Mouse (Mus musculus): ENCODE results near the gene Cdrt4.

Cdrt4 gene

DNA sequence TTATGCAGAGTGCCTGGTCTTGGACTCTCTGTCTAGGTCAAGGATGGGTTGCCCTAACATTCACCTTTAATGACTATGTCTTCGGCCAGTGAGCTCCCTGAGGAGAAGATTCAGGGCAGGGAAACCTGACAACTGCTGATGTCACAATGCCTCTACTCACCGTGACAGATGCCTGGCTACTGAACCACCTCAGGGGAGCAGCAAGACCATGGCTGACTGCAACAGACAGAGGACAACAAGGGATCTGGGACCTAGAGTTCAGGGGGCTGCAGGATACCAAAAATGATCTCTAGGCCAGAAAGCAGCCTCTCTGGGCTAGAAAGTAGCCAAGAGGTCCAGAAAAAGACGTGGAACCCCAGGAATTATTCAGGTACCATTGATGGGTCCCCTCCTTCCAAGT is at the start of gene Cdrt4:
Gene Cdrt4, plus strand, starts transcription at position 182 of the 400 bp plus-strand sequence.
- DNase-seq, result no peak

DNA sequence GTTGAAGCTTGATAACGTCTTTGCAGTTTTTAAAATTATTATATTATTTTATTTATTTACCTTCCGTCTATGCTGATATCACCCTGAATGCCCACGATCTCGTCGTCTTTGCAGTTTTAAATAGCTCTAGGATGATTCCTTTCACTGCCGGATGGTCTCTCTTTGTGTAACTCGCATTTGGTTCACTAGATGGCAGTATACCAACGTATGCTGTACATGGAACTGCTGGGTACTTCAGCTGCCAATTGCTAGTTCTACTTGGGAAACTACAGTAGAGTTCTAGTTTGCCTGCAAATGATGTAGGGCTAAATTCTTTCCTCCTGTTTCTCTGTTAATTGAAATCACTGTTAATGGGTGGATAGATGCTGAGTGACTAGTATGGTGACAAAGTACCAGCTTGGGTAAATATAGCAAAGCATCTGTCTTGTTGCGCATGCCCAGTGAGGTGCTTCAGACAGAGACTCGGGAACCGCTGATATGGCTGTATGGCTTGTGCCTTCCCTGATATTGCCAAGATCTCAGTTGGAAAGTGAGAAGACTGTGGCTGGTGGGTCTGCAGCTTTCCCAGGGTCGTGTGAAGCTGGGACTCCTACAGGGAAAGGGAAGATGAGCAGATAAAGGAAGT is 49.2 kb upstream of the Cdrt4 start:
- DNase-seq, result peak in 1 of 2 experiments; percentile 75

DNA sequence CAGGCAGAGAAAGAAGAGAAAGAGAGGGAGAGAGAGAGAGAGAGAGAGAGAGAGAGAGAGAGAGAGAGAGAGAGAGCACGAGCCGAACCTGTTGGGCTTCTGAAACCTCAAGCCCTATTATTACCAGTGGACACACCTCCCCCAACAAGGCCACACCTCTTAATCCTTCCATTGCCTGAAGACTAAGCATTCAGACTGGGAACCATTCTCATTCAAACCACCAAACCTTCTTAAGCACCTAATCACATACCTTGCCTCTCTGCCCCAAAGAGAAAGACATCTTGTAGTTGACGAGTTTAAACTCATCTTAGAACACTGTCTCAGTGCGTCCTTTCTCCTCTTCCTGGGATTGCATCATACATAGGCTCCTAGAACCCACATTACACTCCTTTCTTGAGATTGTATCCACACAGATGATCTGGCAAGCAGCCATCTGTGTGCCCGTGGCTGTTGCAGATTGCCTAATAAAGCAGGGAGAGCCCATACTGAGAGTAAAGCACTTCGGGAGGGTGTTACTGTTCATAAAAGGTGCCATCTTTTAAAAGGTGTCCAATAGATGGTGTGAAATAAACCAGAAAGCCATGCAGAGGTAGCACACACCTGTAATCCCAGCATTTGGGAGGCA is 47.0 kb upstream of the Cdrt4 start:
- no peak for DNase-seq

DNA sequence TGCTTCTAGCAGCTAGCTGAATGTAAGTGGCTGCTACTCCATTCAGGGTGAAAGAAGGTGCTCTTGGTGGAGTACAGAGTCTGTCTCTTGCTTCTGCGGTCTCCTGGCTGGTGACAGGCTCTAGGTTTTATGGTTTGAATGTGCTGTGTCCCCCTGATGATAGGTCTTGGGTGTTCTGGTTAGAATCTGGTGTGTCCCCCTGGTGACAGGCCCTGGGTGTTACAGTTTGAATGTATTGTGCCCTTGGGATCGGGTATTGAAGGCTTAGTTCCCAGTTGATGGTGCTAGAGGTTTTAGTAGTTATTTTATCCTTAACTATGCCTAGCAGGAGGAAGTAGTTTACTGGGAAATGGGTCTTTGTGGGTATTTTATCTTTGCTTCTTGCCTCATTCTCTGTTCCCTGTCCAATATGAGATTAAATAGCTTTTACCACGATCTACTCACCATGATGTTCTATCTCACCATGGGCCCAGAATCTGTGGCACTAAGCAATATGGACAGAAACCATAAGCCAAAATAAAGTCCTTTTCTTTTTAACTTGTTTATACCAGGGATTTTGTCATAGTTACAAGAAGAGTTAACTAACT is 41.2 kb upstream of the Cdrt4 start:
- no peak for DNase-seq

DNA sequence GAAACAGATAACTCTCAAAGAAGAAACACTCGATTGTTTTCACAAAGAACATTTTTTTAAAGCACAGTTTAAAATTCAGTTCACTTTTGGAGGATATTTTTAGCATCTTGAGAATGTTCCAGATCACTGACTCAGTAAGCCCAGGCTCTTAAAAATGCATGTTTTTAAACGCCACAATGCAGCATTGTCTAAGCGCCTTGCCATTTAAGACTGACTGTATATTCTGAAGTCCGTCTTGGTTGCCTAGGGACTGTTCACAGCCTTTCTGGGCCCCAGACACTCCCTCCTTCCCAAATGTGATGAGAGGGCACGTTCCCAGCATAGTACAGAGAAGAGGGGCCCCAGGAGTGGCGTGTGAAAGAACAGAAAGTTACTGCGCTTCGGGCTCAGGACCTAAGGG is 39.6 kb upstream of the Cdrt4 start:
- no peak for DNase-seq

DNA sequence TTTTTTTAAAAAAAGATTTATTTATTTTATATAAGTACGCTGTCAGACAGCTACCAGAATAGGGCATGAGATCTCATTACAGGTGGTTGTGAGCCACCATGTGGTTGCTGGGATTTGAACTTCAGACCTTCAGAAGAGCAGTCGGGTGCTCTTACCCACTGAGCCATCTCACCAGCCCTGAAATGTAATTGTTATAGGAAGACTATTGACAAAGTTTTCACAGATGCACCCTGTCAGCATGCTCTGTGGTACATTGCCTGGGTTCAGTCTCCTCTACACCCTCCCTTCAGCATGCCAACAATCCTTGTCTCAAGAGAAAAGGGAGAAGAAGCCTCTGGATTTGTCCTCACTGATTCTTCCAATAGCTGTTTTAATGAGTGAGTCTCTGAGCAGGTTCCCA is 37.9 kb upstream of the Cdrt4 start:
- DNase-seq, result no peak

DNA sequence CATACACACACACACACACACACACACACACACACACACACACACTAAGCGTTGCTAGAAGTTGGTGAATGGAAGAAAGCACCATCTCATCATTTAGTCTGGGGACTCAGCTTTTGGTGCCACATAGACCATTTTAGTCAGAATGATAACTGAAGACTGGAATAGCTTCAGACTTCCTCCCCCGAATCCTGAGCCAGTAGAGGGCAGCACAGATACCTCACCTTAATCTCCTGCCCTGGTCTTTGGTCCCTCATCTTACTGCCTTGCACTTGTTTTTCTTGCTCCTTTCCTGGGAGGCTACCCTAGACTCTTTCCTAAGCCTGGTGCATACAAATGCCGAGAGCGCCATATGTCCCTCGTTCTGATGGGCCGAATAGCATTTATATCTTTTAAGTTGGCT is 36.5 kb upstream of the Cdrt4 start:
- peak in 1 of 2 experiments; percentile 62 for DNase-seq

DNA sequence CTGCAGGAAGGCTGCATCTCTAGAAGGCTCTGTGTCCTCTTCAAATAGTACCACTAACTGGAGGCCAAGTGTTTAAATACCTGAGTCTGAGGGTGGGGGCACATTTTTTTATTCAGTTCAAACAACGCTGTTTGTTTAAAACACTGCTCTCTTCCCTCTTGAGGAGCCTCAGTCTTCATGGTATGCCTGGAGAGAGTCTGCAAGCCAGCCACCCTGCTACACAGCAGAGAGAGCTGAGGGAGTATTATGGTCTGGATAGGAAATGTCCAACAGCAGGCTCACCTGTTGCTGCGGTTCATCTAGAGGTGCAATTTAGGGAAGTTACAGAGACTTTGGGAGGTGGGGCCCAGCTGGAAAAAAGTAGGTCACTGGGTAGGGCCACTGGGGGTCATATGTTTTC is 35.5 kb upstream of the Cdrt4 start:
- DNase-seq, result no peak

DNA sequence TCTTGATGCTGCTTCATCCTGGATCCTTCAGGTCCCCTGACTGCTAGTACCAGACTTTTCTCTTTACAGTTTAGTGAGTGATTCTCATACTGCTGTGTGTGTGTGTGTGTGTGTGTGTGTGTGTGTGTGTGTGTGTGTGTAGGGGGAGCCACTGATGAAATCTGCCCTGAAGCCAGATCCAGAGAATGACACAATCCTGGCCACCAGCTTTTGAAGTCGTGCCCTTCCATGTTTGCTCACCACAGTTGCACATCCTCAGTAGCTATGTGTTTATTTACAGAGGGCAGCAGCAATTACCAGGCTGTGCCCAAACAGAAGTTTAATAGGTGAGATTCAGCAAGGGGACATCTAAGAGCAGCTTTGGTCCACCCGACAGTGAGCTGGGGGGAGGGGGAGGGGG is 34.2 kb upstream of the Cdrt4 start:
- DNase-seq, result no peak

DNA sequence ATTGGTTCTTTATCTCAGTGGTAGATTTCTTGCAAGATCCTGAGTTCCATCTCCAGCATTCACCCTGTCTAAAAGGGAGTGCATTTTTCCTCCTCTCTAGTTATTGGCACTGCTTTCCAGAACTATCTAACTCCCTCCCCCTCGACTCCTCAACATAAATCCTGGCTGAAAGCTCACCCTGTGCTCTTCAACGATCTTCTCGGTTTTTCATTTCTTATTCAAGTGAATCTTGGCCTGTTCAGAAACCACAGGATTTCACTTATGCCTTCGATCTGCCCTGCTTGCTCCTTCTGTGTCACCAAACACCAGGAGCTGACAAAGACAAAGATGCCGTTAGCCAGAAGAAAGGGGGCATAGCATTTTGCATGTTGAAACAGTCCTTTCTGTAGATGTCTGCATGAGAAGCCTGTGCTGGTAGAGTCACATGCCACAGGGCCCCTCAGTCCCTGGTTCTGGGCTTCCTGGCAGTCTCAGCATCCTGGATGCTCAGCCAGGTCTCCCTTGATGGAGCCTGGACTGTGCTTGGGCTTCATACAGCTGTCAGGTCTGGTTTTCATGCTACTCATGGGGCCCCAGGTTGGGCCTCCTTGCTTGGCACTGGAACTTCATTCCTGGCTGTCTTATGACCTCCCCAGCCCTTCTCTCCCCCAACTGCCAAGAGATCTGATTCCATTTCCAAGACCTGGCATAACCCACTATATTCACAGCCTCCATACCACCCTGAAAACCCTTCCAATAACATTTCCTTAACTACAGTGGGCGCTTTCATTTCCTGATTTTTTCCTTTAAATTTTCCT is 30.8 kb upstream of the Cdrt4 start:
- no peak for DNase-seq

DNA sequence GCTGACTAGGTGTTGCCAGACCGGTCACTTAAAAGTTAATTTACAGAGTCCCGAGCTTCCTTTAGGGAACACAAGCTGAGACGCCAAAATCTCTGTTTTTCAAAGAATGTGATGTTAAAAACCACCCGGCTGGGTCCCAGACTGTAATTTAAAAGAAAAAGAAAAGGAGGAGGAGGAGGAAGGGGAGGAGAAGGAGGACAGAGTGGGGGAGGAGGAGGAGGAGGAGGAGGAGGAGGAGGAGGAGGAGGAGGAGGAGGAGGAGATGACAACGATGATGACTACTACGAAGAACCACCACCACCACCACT is 30.3 kb upstream of the Cdrt4 start:
- DNase-seq, result no peak

DNA sequence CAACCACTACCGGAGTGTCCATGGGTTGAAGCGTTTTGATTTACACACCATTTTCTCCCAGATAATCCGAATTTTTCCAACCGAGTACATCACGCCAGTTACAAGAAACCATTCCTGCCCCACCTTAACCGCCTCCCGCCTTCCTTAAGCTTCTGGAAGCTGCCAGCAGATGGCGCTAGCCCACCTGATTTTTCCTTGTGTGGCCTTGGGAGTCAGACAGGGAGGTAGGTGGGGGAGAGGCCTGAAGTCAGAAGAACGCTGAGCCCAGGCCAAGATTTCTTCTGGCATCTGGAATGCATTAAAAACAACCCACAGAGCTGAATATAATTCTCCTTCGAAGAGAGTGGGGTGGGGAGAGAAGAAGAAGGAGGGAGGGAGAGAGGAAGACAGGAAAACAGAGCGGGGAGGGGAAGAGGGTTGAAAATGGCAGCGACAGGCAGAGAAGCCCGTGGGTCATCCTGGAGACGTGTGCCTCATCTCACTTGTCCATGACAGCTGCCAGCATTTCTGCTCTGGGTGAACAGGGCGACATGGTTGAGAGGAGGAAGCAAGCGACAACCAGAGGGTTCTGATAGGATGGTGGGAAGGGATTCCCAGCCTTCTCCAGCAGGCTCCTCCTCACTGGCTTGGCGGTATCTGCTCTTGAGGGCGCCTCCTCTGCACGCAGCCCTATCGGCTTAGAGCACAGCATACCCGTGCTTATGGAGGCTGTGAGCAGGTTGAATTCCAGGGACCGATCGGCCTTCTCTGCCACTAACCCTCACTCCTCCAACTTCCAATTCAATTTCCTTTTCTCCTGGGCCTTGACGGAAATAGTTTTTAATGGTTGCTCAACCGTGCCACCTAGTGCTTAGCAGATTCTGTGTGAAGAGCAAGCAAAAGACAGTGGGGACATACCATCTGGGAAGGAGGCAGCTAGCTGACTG is 29.7 kb upstream of the Cdrt4 start:
- peak; percentile 90 to 93 for DNase-seq

DNA sequence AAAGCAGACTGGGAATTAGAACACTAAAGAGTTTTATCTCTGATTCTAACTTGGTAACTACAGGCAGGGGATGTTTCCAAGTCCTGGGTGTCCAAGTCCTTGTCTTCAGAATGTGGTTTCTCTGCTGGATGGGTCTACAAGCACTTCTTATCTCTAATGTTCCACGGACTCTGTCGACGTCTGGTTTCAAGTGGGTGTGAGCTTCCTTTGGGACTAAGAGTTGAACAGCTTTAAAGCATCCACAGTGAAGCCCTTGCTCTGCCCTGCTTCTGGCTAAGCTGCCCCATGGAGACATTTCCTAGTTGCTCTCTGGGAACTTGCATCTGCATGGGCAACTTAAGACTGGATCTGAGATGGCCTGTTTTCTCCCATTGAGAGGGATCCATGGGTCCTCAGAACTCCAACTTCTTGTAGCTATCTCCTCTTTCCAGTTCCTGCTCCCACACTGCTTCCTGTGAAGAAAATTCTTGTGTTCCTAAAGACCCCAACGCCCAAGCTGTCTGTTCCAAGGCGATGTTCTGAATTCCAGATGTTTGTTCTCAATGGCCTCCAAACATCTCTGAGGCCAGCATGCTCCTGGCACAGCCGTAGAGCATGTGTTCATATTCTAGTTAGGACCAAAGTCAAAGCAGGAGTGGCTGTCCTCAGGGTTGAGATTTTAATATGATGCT is 26.8 kb upstream of the Cdrt4 start:
- DNase-seq, result no peak

DNA sequence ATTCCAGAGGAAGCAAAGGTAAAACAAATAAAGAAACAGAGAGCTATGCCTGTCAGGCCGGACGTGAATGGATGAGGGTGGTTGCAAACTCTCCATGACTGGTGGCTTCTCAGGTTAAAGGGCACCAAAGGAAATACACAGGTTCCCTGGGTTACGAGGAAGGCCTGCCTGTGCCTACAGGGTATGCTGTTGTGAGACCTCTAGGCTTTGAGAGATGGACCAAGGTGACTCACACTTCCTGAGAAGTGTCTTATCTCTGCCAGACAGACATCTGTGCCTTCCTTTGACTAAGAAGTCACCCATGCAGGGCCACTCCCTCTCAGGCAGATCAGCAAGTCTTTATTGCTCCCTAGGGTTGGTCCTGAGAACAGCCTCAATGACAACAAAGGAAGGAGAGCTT is 21.2 kb upstream of the Cdrt4 start:
- peak; percentile 36 to 73 for DNase-seq

DNA sequence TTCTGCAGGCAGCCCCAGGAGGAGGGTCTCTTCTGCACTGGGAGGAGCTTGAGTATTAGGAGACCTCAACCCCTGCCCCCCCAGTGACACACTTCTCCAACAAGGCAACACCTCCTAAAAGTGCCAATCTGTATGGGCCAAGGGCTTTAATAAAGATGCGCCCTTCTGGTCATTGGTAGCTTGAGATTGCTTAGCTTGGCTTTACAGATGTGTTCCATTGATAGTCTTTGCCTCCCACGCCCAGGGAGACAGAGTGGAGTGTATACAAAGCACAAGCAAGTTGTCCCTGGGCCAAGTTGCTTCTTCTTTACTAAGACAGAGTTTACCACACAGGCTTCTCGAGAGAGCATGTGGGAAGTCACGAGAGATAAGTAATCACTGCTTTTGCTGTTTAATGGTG is 20.4 kb upstream of the Cdrt4 start:
- DNase-seq, result no peak

DNA sequence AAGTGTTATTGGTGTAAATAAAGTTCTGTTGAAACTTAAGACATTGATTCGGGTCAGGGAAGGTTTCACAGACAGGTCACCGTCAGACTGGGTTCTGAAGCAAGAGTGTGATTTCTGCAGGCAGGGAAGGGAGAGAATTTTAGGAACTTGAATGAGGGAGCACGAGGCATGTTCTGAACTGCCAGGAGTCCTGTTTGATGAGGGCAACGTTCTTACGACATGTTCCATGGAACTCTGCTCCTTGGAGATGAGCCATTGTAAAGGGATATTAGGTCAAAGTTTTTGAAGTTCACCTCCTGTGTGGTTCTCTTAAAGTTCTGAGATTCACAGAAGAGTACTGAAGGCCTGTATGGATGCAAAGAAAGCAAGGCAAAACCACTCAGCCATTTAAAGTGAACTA is 19.9 kb upstream of the Cdrt4 start:
- DNase-seq, result no peak

DNA sequence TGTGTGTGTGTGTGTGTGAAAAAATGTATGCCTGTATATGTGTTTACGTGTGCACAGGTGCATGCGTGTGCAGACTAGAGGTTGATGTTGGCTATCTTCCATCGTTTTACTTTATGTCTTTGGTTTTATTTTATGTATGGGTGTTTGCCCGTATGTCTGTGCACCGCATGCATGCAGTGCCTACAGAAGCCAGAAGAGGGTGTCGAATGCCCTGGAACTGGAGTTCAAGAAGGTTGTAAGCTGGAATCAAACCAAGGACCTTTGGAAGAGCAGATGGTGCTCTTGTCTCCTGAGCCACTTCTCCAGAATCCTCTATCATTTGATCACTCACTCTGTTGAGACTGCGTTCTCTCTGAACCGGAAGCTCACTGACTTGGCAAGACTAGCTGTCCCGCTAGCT is 17.9 kb upstream of the Cdrt4 start:
- DNase-seq, result no peak

DNA sequence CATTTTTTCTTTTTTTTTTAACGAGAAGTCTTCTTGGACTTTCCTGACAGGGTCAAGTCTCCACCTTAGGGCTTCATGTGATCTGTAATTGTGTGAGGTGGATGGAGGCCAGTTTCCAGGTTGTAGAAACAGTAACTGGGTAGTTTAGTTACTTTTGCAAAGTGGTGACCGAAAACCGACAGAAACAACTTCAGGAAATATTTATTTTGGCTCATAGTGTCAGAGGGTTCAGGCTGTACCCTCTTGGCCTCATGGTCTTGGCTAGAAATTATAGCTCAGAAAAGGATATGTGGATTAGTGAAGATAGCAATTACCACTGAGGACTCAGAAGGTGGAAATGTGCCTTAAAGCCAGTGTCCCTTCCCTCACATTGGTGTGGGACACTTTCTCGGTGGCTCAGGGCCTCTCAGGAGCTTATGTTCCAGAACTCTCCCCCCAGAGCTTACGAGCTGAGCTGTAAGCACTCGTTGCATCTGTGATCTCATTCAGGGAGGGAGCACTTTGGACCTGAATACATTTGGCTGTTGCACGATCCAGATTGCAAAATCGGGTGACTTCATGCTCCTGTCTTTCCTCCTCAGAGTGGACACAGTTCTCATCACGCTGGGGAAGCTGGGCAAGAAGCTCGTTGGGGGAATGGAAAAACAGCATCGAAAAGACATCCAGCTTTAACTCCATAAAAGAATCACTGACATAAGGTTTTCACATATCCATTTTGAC is 16.0 kb upstream of the Cdrt4 start:
- no peak for DNase-seq

DNA sequence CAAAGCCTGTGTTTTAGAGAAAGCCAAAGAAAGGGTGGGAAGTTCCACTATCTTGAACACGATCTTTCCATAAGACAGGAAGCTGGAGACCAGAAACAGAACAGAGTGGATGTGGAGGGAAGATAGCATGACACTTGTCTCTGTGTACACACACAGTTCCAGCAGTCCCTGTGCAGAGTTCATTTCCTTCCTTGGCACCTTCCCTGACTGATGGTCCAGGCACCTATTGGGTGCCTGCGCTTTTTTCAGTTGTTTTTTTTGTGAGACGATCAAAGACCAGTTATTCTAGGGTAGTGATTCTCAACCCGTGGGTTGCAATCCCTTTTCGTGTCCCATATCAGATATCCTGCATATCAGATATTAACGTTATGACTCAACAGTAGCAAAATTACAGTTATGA is 13.0 kb upstream of the Cdrt4 start:
- DNase-seq, result no peak

DNA sequence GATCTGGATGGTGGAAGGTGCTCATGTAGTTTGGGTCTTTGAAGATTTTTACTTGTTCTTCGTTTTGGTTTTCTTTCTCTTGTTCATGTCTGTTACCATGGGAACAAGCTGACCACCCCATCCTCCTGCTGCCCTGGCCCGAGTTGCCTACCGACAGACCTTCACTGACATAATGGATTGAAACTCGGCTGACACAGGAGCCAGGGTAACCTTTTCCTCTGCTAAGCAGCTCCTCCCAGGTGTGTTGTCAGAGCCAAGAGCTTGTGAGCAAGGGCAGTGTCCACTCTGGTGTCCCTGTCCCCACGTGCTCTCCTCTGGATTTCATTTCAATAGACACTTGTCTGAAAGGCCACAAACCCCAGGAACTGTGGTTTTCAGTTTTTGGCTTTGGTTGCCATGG is 12.1 kb upstream of the Cdrt4 start:
- no peak for DNase-seq

DNA sequence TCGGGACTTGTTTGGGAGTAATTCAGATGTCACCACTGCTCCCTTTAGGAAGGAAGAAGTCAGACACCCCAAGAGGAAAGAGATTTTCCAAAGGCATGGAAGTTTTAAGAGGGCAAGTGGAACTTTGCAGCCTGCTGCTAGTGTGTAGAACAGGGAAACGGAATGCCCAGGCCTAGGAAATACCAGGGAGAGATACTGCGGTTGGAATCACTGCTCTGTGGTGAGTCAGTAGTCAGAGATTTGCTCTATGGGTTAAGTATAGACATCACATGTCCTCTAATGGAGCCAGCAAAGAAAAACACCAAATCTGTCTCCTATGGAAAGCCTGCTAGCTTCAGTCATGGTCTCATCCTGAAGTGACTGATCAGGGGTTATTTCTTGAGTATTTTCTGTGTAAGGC is 10.8 kb upstream of the Cdrt4 start:
- no peak for DNase-seq

DNA sequence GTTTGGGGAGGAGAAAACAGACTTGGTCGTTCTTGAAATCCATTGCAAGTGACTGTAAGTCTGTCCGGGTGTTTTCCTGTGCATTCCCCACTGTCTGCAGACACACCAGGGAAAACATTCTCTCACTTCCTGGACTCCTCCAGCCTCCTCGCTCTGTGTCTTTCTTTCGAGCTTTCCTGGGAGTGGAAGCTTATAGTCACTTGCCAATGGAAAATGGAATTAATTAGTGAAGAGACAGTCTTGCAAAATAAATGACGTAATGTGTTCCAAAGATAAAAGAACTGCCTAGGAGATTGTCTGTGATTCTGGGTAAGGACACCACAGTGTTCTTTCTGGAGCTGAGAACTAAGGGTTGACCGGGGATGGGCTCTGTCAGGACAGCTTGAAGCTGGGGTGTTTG is 7.5 kb upstream of the Cdrt4 start:
- DNase-seq, result no peak

Measured in kidney, postnatal 25 days (tissue).